Mouse (Mus musculus) urinary bladder, postnatal 25 days (tissue): ENCODE measurements around the gene Ecel1.

Source experiments
- DNase-seq: peaks from one replicate; pipeline ENCODE4 v3.0.0; 2022; ENCODE audit warnings: low spot score

Ecel1 gene

DNA sequence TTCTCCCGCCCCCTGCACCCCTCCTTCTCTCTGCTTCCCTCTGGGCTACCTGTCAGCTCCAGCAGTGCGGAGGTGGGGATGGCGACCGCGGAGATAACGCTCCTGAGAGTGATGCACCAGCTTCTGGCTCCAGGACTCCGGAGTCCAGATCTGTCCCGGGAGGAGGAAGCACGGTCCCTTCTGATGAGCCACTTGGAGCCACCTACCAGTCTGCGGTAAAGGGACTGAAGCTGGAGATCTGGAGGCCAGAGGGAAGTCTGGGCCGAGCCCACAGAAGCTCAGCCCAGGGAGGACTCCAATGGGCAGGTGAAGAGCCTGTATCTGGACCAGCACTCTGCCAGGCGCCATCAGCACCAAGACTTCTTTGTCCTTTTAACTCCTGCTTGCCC lies at the start of gene Ecel1:
Ecel1 (minus strand) TSS at position 323 of the 389 bp plus-strand sequence.
- no peak for DNase-seq

DNA sequence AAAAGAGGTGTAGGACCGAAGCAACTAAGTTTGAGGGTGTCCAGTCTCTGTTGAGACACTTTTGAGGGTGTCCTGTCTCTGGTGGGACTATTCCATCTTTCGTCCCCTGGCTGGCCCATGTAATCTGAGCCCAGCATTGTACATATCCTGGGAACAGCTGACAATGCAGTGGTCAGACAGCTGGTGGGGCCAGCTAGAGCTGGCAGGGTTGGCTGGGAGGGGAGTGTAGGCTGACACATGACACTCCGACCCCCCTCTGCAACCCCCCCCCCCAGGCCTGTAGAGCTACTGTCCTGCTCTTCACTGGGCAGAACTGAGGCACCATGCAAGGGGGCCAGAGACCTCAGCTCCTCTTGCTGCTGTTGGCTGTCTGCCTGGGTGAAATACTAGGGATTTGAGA lies 49.2 kb upstream of the Ecel1 start:
- no peak for DNase-seq

DNA sequence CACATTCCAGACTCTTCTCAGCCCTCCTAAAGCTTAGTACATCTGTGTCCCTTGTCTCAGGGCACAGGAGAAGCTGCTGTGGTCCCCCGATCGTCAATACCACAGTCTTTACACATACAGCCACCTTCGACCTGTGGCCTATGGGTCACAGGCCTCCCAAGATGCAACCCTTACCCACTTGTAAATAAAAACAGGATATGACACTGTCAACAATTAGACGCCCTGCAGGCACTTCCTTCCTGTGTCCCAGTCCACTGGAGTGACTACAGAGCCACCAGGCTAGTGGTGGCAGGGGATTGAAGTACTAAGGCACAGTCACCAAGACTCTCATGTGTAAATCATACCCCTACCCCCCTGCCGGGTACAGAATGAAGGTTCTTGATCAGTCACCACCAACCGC lies 48.7 kb upstream of the Ecel1 start:
- DNase-seq: no peak

DNA sequence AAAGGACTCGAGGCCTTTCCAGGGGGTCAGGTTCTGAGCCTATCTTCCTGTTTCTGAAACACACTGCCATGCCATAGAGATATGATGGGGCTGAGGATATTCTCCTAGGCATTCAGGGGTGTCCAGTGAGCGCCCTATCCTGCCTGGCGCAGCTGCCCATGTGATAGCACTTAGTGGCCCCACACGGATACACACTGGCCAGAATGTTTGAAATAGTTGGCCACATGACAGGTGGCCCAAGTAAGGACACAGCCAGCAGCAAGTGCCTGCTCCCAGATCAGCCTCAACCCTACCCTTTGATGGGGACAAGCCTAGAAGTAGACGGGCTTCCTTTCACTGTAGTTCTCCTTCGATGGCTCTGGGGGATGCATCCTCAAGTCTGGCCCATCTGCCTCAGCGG lies 48.1 kb upstream of the Ecel1 start, which contains the start of gene Chrng:
Chrng (plus strand) TSS at position 193 of the 400 bp plus-strand sequence.
- DNase-seq: no peak

GRCm38 (mm10) chr1:87203779-87204178 lies 47.5 kb upstream of the Ecel1 start:
- no peak for DNase-seq

DNA sequence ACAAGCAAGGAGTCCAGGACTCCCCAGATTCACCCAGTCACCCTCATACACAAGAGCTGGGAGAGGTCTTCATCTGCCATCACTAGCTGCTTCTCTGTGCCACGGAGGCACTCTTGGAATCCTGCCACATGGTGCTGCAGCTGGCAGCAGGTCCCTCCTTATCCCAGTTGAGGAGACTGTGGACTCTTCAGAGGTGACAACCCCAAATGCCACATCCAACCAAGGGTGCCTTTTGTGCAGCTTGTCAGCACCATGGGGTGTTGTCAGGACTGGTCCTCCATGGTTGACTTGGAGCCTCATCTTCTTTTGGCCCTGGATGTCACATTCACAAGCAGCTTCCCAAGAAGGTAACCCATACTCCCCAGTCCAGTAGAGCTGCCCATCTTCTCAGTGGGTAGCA lies 45.5 kb upstream of the Ecel1 start:
- no peak for DNase-seq

- no peak for DNase-seq
Measured at GRCm38 (mm10) chr1:87200811-87201210, 44.5 kb upstream of the Ecel1 start.

- DNase-seq: no peak
Measured at GRCm38 (mm10) chr1:87198119-87199065, 42.1 kb upstream of the Ecel1 start.

DNA sequence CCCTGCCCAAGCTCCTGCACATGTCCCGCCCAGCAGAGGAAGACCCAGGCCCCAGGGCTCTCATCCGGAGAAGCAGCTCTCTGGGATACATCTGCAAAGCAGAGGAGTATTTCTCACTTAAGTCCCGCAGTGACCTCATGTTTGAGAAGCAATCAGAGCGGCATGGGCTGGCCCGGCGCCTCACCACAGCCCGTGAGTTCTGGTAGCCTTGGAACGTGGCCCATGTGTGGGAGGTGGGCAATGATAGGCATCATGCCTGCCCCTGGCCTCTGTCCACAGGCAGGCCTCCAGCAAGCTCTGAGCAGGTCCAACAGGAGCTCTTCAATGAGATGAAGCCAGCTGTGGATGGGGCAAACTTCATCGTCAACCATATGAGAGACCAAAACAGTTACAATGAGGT lies 41.0 kb upstream of the Ecel1 start:
- no peak for DNase-seq

DNA sequence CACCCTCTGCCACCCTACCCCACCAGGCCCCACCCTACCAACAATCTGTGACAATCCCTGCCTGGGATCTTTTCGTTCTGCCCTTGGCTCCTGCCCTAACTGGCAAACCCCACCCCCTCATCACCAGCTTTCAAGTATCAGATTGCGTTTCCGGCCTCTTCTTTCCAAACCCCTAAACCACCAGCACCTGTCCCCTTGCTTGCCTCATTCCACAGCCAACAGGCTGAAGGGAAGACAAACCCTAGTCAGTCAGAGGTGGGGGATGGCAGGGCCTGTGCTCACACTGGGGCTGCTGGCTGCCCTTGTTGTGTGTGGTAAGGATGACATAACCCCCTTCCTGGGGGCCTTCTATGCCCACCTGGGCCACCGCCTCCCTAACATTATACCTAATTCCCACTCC lies 34.1 kb upstream of the Ecel1 start, which contains the start of gene Chrnd:
Chrnd (plus strand) TSS at position 179 of the 400 bp plus-strand sequence.
- no peak for DNase-seq

- peak; percentile 79 for DNase-seq
Measured at GRCm38 (mm10) chr1:87187037-87187355, 30.7 kb upstream of the Ecel1 start.

DNA sequence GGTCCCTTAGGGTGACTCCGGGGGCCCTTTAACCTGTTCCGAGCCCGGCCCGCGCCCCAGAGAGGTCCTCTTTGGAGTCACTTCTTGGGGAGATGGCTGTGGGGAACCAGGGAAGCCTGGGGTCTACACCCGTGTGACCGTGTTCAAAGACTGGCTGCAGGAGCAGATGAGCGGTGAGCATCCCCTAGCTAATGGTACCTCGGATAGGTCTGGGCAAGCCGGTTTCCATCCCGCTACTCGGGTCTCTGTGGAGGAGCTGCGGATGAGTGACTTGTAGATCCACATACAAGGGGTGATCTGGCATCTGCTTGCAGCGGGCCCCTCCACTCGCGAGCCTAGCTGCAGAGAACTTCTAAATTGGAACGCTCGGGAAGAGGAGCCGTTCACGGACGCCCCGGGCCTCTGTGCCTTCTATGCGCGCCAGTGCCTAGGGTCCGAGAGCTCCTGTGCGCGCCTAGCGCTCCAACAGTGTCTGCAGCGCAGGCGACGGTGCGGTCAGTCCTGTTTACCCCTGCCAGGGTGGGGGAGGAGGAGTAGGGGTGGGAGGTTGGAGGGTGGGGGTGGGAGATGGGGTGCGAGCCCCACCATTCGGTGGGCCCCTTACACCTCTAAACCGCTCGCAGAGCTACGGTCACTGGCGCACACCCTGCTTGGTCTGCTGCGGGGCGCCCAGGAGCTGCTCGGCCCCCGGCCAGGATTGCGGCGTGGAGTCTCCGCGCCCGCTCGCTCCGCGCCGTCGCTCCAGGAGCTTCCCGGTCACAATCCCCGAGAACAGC lies 30.1 kb upstream of the Ecel1 start:
- no peak for DNase-seq

- DNase-seq: no peak
Measured at GRCm38 (mm10) chr1:87185526-87185925, 29.2 kb upstream of the Ecel1 start.

DNA sequence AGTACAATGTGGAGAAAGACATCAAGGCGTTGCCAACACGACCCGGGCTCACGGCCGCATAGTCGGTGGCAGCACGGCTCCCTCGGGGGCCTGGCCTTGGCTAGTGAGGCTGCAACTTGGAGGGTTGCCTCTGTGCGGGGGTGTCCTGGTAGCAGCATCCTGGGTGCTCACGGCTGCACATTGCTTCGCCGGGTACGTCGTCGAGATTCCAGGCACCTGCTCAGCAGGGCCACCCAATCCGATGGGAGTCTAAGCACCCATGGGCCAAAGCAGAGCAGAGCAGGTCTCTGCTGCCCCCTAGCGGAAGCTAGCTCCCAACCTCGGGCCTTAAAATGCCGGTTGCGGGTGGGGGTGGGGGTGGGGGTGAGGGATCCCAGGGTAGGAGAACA lies 28.4 kb upstream of the Ecel1 start:
- peak; percentile 70 for DNase-seq

DNA sequence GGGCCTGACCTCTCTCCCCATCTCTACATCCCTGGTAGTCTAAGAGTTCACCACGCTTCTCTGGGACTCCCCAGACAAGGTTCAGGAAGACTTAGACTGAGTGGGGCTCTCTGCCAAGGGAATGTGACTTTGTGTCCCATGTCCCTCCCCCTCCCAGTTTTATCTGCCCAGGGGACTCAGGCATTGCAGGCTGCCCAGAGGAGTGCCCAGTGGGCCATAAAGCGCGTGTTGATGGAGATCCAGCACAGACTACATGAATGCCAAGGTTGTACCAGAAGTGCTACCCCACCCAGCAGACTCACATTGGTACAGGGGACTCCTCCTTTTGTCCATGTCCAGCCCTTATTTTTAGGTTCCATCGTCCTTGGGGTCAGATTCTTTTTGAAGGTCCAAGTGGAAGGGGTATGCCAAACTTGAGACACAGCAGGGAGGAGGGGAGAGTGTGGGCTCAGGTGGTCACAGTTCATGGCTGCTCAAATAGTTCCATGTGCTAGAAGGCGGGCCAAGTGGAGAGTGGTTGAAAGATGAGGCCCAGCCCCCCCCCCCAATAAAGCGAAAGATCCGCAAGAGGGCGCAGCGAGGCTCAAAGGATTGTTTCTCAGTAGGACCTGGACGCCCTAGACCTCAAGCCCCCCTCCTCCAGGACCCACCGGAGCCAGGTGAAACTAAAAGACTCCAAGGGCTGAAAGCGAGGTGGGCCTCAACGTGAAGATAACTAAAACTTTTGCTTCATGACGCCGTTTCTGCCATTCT lies 27.9 kb upstream of the Ecel1 start:
- DNase-seq: no peak

- DNase-seq: no peak
Measured at GRCm38 (mm10) chr1:87183013-87183412, 26.7 kb upstream of the Ecel1 start, which contains the start of gene Prss56. Gene Prss56 (plus strand): TSS chr1:87183313.

- DNase-seq: no peak
Measured at GRCm38 (mm10) chr1:87180896-87181295, 24.6 kb upstream of the Ecel1 start.

GRCm38 (mm10) chr1:87175852-87176292 lies 19.6 kb upstream of the Ecel1 start:
- peak; percentile 22 for DNase-seq

DNA sequence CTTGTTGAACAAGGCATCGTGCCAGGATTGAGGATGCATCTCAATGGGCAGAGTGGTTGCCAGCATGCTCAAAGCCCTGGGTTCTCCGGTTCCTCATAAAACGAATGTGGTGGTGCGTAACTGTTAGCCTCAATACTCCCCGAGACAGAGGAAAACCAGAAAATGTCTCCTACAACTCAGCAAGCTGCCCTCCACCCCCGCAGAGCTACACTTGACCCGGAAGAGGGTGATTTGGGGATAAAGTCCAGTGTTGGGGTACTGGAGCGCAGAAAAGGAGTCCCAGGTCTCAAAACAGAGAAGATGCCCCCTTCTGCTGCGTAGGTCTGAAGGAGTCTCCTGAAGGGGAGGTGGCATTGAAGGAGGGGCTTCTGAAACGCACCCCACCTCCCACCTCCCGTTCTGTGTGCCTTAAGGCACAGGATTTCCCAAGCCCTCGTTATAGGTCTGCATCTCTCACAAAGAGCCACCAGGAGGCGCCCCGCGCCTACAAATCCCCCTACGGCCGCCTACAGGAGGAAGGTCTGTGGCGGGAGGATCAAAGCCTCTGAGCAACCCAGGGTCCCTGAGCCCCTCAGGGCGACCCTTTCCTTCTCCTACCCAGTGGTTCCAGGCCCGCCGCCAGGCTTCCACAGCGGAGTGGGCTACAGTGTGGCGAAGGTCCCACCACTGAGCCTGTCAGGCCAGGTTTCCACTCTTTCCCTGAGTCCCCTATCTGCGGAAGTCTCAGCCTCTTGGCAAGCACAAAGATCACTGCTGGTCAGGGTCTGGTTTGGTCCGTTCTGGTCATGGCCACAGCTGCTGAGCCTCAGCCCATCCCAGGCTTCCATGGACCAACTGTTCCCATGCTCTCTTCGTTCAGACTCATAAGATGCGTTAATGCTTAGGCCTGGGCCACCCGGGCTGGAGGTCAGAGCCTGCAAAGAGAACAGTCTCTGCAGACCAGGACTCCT lies 18.0 kb upstream of the Ecel1 start:
- peak; percentile 52 for DNase-seq

GRCm38 (mm10) chr1:87172316-87172715 lies 16.0 kb upstream of the Ecel1 start:
- DNase-seq: no peak

DNA sequence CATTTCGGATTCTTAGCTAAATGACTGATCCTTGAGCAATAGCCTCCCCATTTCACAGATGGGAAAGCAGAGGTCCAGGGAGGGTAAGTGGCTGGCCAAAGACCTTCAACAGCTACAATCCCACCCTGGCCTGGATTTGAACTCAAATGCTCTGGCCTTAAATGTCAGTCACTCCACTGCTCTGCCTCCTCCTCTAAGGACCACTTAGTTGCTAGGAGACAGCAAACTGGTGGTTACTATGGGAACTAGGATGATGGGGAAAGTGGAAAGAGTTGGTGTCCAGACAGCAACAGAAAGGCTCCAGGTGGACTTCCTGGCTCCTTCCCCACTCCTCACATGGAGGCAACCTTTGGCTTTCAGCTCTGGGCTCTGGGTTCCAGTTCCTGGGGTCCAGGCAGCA lies 15.0 kb upstream of the Ecel1 start:
- DNase-seq: no peak
